Mouse (Mus musculus) lung, postnatal 25 days (tissue): ENCODE measurements at regions not wholly inside any gene's neighbourhood (a gene's known extent, or its start where the extent isn't known, plus 50 kb on each side); places are given as distances from the start of the nearest gene placed in this dataset.
"Not testable (repeated sequence)": the region's sequence is repeated elsewhere in the genome, so short reads cannot be mapped to it uniquely, and the experiment has no call there.

Experiments
- DNase-seq: peaks from one replicate; pipeline ENCODE4 v3.0.0; 2022; ENCODE audit warnings: low spot score

GRCm38 (mm10) chr8:113489436-113490107, 145.8 kb upstream of the Mon1b start:
- DNase-seq, result no peak

- no peak for DNase-seq
Measured at GRCm38 (mm10) chr8:113490891-113491290, 144.5 kb upstream of the Mon1b start.

GRCm38 (mm10) chr8:113496896-113497295, 138.5 kb upstream of the Mon1b start:
- DNase-seq, result peak; percentile 8

GRCm38 (mm10) chr8:113502671-113503070, 132.7 kb upstream of the Mon1b start:
- DNase-seq, result no peak

GRCm38 (mm10) chr8:113512856-113513255, 122.5 kb upstream of the Mon1b start:
- no peak for DNase-seq

GRCm38 (mm10) chr8:113513886-113514730, 121.3 kb upstream of the Mon1b start:
- no peak for DNase-seq

GRCm38 (mm10) chr8:113514731-113515375, 120.5 kb upstream of the Mon1b start:
- not testable (repeated sequence) for DNase-seq

GRCm38 (mm10) chr8:113516176-113516575, 119.2 kb upstream of the Mon1b start:
- no peak for DNase-seq

GRCm38 (mm10) chr8:113517912-113518311, 117.5 kb upstream of the Mon1b start:
- no peak for DNase-seq

- no peak for DNase-seq
Measured at GRCm38 (mm10) chr8:113523561-113523960, 111.8 kb upstream of the Mon1b start.

GRCm38 (mm10) chr8:113531116-113531665, 104.2 kb upstream of the Mon1b start:
- DNase-seq, result no peak

GRCm38 (mm10) chr8:113532881-113533280, 102.5 kb upstream of the Mon1b start:
- DNase-seq, result no peak

- DNase-seq, result no peak
Measured at GRCm38 (mm10) chr8:113541437-113541836, 94.0 kb upstream of the Mon1b start.

- DNase-seq, result no peak
Measured at GRCm38 (mm10) chr8:113542082-113542481, 93.3 kb upstream of the Mon1b start.

- DNase-seq, result no peak
Measured at GRCm38 (mm10) chr8:113542713-113543112, 92.7 kb upstream of the Mon1b start.

GRCm38 (mm10) chr8:113549200-113549599, 86.2 kb upstream of the Mon1b start:
- no peak for DNase-seq

- DNase-seq, result no peak
Measured at GRCm38 (mm10) chr8:113551454-113552273, 83.7 kb upstream of the Mon1b start.

GRCm38 (mm10) chr8:113552826-113553225, 82.6 kb upstream of the Mon1b start:
- DNase-seq, result no peak

GRCm38 (mm10) chr8:113554700-113555455, 80.5 kb upstream of the Mon1b start:
- no peak for DNase-seq

GRCm38 (mm10) chr8:113556994-113557393, 78.4 kb upstream of the Mon1b start:
- no peak for DNase-seq

- DNase-seq, result peak; percentile 28
Measured at GRCm38 (mm10) chr8:113581098-113581497, 54.3 kb upstream of the Mon1b start.
